Mouse (Mus musculus) embryonic facial prominence, embryonic 13.5 days (tissue): ENCODE data around the gene Cux2. TPM values are rescaled to one million over a fixed set of nuclear protein-coding genes. Genes with fewer than 3 reads are reported as not detected.

Source experiments
- ATAC-seq: fragments of 200-750 bp; cut with Nextera tagmentation; 2 replicates; pipeline ENCODE4 v1.8.0; 2017; ENCODE audit warnings: low read depth; ENCODE audit not compliant: insufficient number of reproducible peaks, insufficient read depth, low FRiP score, low TSS enrichment
- H3K27ac ChIP-seq: fragments of 300-500 bp; sonication (generic); 2 replicates; pipeline ENCODE4 v1.5.1; 2015; ENCODE audit warnings: moderate library complexity, mild to moderate bottlenecking, inconsistent platforms
- H3K27me3 ChIP-seq: fragments of 300-500 bp; sonication (generic); 2 replicates; pipeline ENCODE4 v1.6.1; 2015; ENCODE audit warnings: mild to moderate bottlenecking, inconsistent platforms
- H3K36me3 ChIP-seq: fragments of 300-500 bp; sonication (generic); 2 replicates; pipeline ENCODE4 v1.6.1; 2015; ENCODE audit warnings: mild to moderate bottlenecking, inconsistent platforms
- H3K4me1 ChIP-seq: fragments of 300-500 bp; sonication (generic); 2 replicates; pipeline ENCODE4 v1.6.1; 2015; ENCODE audit warnings: inconsistent platforms
- H3K4me2 ChIP-seq: fragments of 300-500 bp; sonication (generic); 2 replicates; pipeline ENCODE4 v1.6.1; 2015; ENCODE audit warnings: moderate library complexity, mild to moderate bottlenecking, inconsistent platforms
- H3K4me3 ChIP-seq: fragments of 300-500 bp; sonication (generic); 2 replicates; pipeline ENCODE4 v1.5.1; 2015; ENCODE audit warnings: mild to moderate bottlenecking, inconsistent platforms
- H3K9ac ChIP-seq: fragments of 300-500 bp; sonication (generic); 2 replicates; pipeline ENCODE4 v1.6.1; 2015; ENCODE audit warnings: mild to moderate bottlenecking, inconsistent platforms
- H3K9me3 ChIP-seq: fragments of 300-500 bp; sonication (generic); 2 replicates; pipeline ENCODE4 v1.6.1; 2016; ENCODE audit warnings: inconsistent platforms
- WGBS: fragments of 180-500 bp; shearing (Covaris S2); methylation state at CpG from one replicate; pipeline ENCODE4 v1.1.7; 2015; ENCODE audit warnings: mixed read lengths; 5-methylcytosine and 5-hydroxymethylcytosine counted together
- polyA plus RNA-seq: library from polyadenylated mRNA; unstranded; fragments of >200 nt; fragmentation: Nextera tagmentation; extraction: Ambion mirVana; gene quantifications from 2 replicates; pipeline ENCODE4 v1.2.1, GENCODE M21; 2015

The Cux2 gene
- polyA plus RNA-seq, 1 experiment from 2014 or later: 4.0 TPM

- H3K27me3 ChIP-seq: no peaks in the 10 kb centered on the region; the same call in 1 of the 2 replicates
- H3K27ac ChIP-seq: no peak overlapping the region
- no peak overlapping the region for H3K9ac ChIP-seq
- peaks cover 3% of the 10 kb centered on the region for H3K4me1 ChIP-seq
- no peak for ATAC-seq
- 82% methylated on average over 21 of the region's 21 CpGs for WGBS
- no peaks in the 10 kb centered on the region for H3K9me3 ChIP-seq
- H3K4me3 ChIP-seq: no peak overlapping the region
- H3K36me3 ChIP-seq: no peaks in the 10 kb centered on the region
- H3K4me2 ChIP-seq: no peak overlapping the region
These were observed 140.5 kb downstream of the Cux2 start for GRCm38 (mm10) chr5:121909226-121909985.

GRCm38 (mm10) chr5:121905671-121906070 is 144.2 kb downstream of the Cux2 start:
- Histone ChIP-seq H3K9me3 (no peaks in the 10 kb centered on the region), H3K4me3 (no peak overlapping the region), H3K27me3 (no peaks in the 10 kb centered on the region), H3K9ac (no peak overlapping the region), H3K36me3 (no peaks in the 10 kb centered on the region), H3K4me2 (no peak overlapping the region), H3K27ac (no peak overlapping the region), H3K4me1 (peaks cover 15% of the 10 kb centered on the region)
- no peak for ATAC-seq
- WGBS: 81% methylated on average over 17 of the region's 17 CpGs

GRCm38 (mm10) chr5:121904799-121905198 is 145.1 kb downstream of the Cux2 start:
- Histone ChIP-seq H3K4me3 (no peak overlapping the region), H3K4me2 (no peak overlapping the region), H3K4me1 (peaks cover 15% of the 10 kb centered on the region), H3K9me3 (no peaks in the 10 kb centered on the region), H3K9ac (0 out of 2 replicates have a peak overlapping the region, but pooled peaks have one; percentile 21), H3K27ac (no peak overlapping the region), H3K36me3 (no peaks in the 10 kb centered on the region), H3K27me3 (no peaks in the 10 kb centered on the region)
- no peak for ATAC-seq
- 81% methylated on average over 14 of the region's 14 CpGs for WGBS

- Histone ChIP-seq H3K27me3 (no peaks in the 10 kb centered on the region), H3K9me3 (no peaks in the 10 kb centered on the region), H3K4me1 (peaks cover 15% of the 10 kb centered on the region), H3K9ac (0 out of 2 replicates have a peak overlapping the region, but pooled peaks have one; percentile 27), H3K4me3 (no peak overlapping the region), H3K27ac (no peak overlapping the region), H3K4me2 (no peak overlapping the region), H3K36me3 (no peaks in the 10 kb centered on the region)
- ATAC-seq: no peak
- WGBS: 41% methylated on average over 23 of the region's 23 CpGs
These were observed 146.8 kb downstream of the Cux2 start for GRCm38 (mm10) chr5:121902809-121903745.

GRCm38 (mm10) chr5:121895117-121895756 is 154.7 kb downstream of the Cux2 start:
- Histone ChIP-seq H3K27ac (no peak overlapping the region), H3K36me3 (no peaks in the 10 kb centered on the region), H3K9me3 (no peaks in the 10 kb centered on the region), H3K27me3 (no peaks in the 10 kb centered on the region; the same call in 1 of the 2 replicates), H3K9ac (no peak overlapping the region), H3K4me3 (no peak overlapping the region), H3K4me2 (no peak overlapping the region), H3K4me1 (0 out of 2 replicates have a peak, but pooled peaks cover 4% of the 10 kb centered on the region)
- 65% methylated on average over 24 of the region's 24 CpGs for WGBS
- ATAC-seq: no peak

GRCm38 (mm10) chr5:121894647-121895046 is 155.3 kb downstream of the Cux2 start:
- no peak for ATAC-seq
- Histone ChIP-seq H3K4me2 (no peak overlapping the region), H3K9ac (no peak overlapping the region), H3K9me3 (no peaks in the 10 kb centered on the region), H3K4me3 (no peak overlapping the region), H3K36me3 (no peaks in the 10 kb centered on the region), H3K4me1 (0 out of 2 replicates have a peak, but pooled peaks cover 4% of the 10 kb centered on the region), H3K27ac (no peak overlapping the region), H3K27me3 (no peaks in the 10 kb centered on the region; the same call in 1 of the 2 replicates)
- WGBS: 45% methylated on average over 10 of the region's 10 CpGs

- H3K36me3 ChIP-seq: no peaks in the 10 kb centered on the region
- no peak overlapping the region for H3K9ac ChIP-seq
- H3K4me3 ChIP-seq: no peak overlapping the region
- no peaks in the 10 kb centered on the region for H3K9me3 ChIP-seq
- H3K4me1 ChIP-seq: 0 out of 2 replicates have a peak, but pooled peaks cover 4% of the 10 kb centered on the region
- no peak overlapping the region for H3K27ac ChIP-seq
- H3K27me3 ChIP-seq: no peaks in the 10 kb centered on the region; the same call in 1 of the 2 replicates
- no peak for ATAC-seq
- WGBS: 16% methylated on average over 3 of the region's 3 CpGs
- H3K4me2 ChIP-seq: no peak overlapping the region
These were observed 156.3 kb downstream of the Cux2 start for GRCm38 (mm10) chr5:121893581-121893980.

- Histone ChIP-seq H3K27me3 (no peaks in the 10 kb centered on the region; the same call in 1 of the 2 replicates), H3K27ac (no peak overlapping the region), H3K4me3 (no peak overlapping the region), H3K4me1 (0 out of 2 replicates have a peak, but pooled peaks cover 4% of the 10 kb centered on the region), H3K4me2 (no peak overlapping the region), H3K9me3 (no peaks in the 10 kb centered on the region), H3K9ac (no peak overlapping the region), H3K36me3 (no peaks in the 10 kb centered on the region)
- ATAC-seq: no peak
- 82% methylated on average over 14 of the region's 14 CpGs for WGBS
These were observed 157.6 kb downstream of the Cux2 start for GRCm38 (mm10) chr5:121892281-121892680.

GRCm38 (mm10) chr5:121890925-121891324 is 159.0 kb downstream of the Cux2 start:
- Histone ChIP-seq H3K36me3 (no peaks in the 10 kb centered on the region), H3K9me3 (no peaks in the 10 kb centered on the region), H3K27ac (no peak overlapping the region), H3K9ac (no peak overlapping the region), H3K27me3 (no peaks in the 10 kb centered on the region), H3K4me3 (no peak overlapping the region), H3K4me1 (0 out of 2 replicates have a peak, but pooled peaks cover 3% of the 10 kb centered on the region), H3K4me2 (no peak overlapping the region)
- WGBS: 92% methylated on average over 7 of the region's 7 CpGs
- no peak for ATAC-seq

GRCm38 (mm10) chr5:121889819-121890362 is 160.0 kb downstream of the Cux2 start:
- Histone ChIP-seq H3K9me3 (no peaks in the 10 kb centered on the region), H3K36me3 (no peaks in the 10 kb centered on the region), H3K27me3 (no peaks in the 10 kb centered on the region), H3K9ac (no peak overlapping the region), H3K27ac (no peak overlapping the region), H3K4me2 (no peak overlapping the region), H3K4me3 (no peak overlapping the region), H3K4me1 (no peaks in the 10 kb centered on the region)
- 37% methylated on average over 9 of the region's 9 CpGs for WGBS
- ATAC-seq: no peak

- no peaks in the 10 kb centered on the region for H3K36me3 ChIP-seq
- H3K9me3 ChIP-seq: no peaks in the 10 kb centered on the region
- H3K27me3 ChIP-seq: no peaks in the 10 kb centered on the region
- no peak for ATAC-seq
- 35% methylated on average over 13 of the region's 13 CpGs for WGBS
- no peak overlapping the region for H3K9ac ChIP-seq
- H3K4me2 ChIP-seq: no peak overlapping the region
- no peak overlapping the region for H3K27ac ChIP-seq
- no peak overlapping the region for H3K4me3 ChIP-seq
- no peaks in the 10 kb centered on the region for H3K4me1 ChIP-seq
These were observed 160.5 kb downstream of the Cux2 start for GRCm38 (mm10) chr5:121889375-121889774.
